Mouse (Mus musculus) hindbrain, embryonic 12.5 days (tissue): ENCODE results near the gene Myl6b. TPM values are rescaled to one million over a fixed set of nuclear protein-coding genes. Genes with fewer than 3 reads are reported as not detected.

Experiments
- ATAC-seq: fragments of 200-750 bp; cut with Nextera tagmentation; 2 replicates; pipeline ENCODE4 v1.8.0; 2017; ENCODE audit warnings: moderate TSS enrichment; ENCODE audit not compliant: low FRiP score
- H3K27ac ChIP-seq: fragments of 300-500 bp; sonication (generic); 2 replicates; pipeline ENCODE4 v1.5.1; 2016; ENCODE audit warnings: mild to moderate bottlenecking
- H3K27me3 ChIP-seq: fragments of 300-500 bp; sonication (generic); 2 replicates; pipeline ENCODE4 v1.6.1; 2016; ENCODE audit warnings: mild to moderate bottlenecking
- H3K36me3 ChIP-seq: fragments of 300-500 bp; sonication (generic); 2 replicates; pipeline ENCODE4 v1.6.1; 2016; ENCODE audit warnings: mild to moderate bottlenecking
- H3K4me1 ChIP-seq: fragments of 300-500 bp; sonication (generic); 2 replicates; pipeline ENCODE4 v1.6.1; 2016
- H3K4me2 ChIP-seq: fragments of 300-500 bp; sonication (generic); replicated peaks from 2 replicates; pipeline ENCODE4 v1.6.1; 2016; ENCODE audit warnings: mild to moderate bottlenecking
- H3K4me3 ChIP-seq: fragments of 300-500 bp; sonication (generic); 2 replicates; pipeline ENCODE4 v1.5.1; 2016; ENCODE audit warnings: mild to moderate bottlenecking
- H3K9ac ChIP-seq: fragments of 300-500 bp; sonication (generic); 2 replicates; pipeline ENCODE4 v1.6.1; 2016; ENCODE audit warnings: mild to moderate bottlenecking, moderate library complexity
- H3K9me3 ChIP-seq: fragments of 300-500 bp; sonication (generic); replicated peaks from 2 replicates; pipeline ENCODE4 v1.6.1; 2016; ENCODE audit warnings: mild to moderate bottlenecking
- WGBS: fragments of 180-500 bp; shearing (Covaris S2); methylation state at CpG from one replicate; pipeline ENCODE4 v1.1.7; 2016; 5-methylcytosine and 5-hydroxymethylcytosine counted together
- polyA plus RNA-seq: library from polyadenylated mRNA; unstranded; fragments of >200 nt; fragmentation: Nextera tagmentation; extraction: Ambion mirVana; gene quantifications from 2 replicates; pipeline ENCODE4 v1.2.1, GENCODE M21; 2016

Myl6b gene
- polyA plus RNA-seq, 1 experiment from 2014 or later = 2.9 TPM

DNA sequence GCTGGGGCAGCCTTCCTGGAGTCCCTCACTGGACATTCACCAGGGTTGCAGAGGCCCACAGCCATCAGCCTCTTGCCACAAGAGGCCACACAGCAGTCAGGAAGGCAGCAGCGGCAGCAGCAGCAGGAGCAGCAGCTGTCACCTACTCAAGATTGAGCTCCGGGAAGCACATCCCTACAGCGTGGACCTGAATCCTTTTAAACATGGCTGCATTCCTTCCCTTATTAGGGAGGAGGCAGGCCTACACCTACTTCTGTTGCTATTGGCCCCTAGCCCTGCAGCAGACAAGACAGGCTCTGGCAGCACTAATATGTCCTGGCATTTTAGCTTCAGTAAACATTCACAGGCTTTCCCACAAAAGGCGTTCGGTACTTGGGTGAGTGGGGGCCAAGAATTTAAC, 8.3 kb downstream of the Myl6b start:
- H3K27me3 ChIP-seq = no peaks in the 10 kb centered on the region
- no peak overlapping the region for H3K4me3 ChIP-seq
- peaks cover 31% of the 10 kb centered on the region for H3K4me1 ChIP-seq
- H3K27ac ChIP-seq = peak overlapping the region; percentile 36; the same call in 1 of the 2 replicates
- H3K4me2 ChIP-seq = no peak overlapping the region
- peaks cover 67% of the 10 kb centered on the region for H3K36me3 ChIP-seq
- no peak overlapping the region for H3K9ac ChIP-seq
- no peaks in the 10 kb centered on the region for H3K9me3 ChIP-seq
- 66% methylated on average over 5 of the region's 5 CpGs for WGBS
- ATAC-seq = no peak

DNA sequence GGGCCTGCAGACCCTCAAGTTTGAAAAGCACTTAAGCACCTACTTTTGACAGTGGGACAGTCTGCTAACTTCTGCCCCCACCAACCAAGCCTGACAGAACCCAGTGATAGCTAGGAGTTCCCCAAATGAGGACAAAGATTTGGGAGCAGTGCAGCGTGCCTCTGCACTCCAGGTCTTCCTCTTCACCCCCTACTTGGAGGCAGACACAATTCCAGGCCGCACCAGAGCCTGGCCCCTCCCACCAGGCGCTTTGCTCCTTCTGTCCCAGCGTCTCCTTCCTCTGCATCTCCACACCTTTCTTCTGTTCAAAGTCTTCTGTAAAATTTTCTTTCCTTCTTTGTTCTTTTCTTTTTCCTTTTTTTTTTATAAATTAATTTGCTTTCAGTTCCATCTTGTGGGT, 8.7 kb downstream of the Myl6b start:
- Histone ChIP-seq H3K27ac (peak overlapping the region; percentile 50; the same call in 1 of the 2 replicates), H3K4me3 (no peak overlapping the region), H3K9me3 (no peaks in the 10 kb centered on the region), H3K4me2 (no peak overlapping the region), H3K9ac (no peak overlapping the region), H3K4me1 (peaks cover 26% of the 10 kb centered on the region), H3K27me3 (no peaks in the 10 kb centered on the region), H3K36me3 (peaks cover 68% of the 10 kb centered on the region)
- ATAC-seq = no peak
- 63% methylated on average over 4 of the region's 4 CpGs for WGBS

DNA sequence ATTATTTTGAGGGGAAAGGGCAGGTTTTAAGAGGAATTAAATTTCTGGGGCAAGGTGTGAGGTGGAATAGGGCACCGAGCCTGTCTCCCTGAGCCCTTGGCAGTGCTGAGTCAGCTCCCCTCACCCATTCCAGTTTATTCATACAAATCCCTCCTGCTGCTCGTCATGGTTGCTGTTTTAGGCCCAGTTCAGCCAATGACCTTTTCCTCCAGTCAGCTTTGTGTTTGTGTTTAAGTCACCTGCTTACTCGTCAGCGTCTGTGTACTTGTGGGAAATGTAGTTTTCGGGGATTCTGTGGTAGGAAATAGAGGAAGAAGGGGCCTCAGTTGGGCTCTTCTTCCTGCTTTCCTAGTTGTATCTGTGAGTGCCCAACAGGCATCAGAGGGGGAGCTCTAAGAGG, 9.1 kb downstream of the Myl6b start:
- Histone ChIP-seq H3K4me2 (no peak overlapping the region), H3K4me3 (no peak overlapping the region), H3K4me1 (peaks cover 22% of the 10 kb centered on the region), H3K27me3 (no peaks in the 10 kb centered on the region), H3K9me3 (no peaks in the 10 kb centered on the region), H3K27ac (no peak overlapping the region), H3K9ac (no peak overlapping the region), H3K36me3 (peaks cover 72% of the 10 kb centered on the region)
- no peak for ATAC-seq
- WGBS = 65% methylated on average over 5 of the region's 5 CpGs

DNA sequence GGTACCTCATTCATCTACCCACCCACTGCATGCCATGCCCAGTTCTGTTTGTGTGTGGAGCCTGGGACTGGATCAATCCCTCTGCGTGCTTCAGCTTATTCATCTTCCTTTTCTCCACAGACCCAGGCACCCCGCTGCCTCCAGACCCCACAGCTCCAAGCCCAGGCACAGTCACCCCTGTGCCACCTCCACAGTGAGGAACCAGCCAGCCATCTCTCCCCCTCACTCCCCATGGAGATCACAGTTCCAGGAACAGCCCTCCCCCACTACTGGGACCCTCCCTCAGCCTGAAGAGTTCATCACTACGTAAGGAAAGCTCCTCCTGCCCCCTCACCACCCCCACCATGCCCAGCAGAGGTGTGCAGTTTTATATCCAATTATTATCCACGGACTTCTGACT, 9.7 kb downstream of the Myl6b start:
- Histone ChIP-seq H3K4me1 (peaks cover 22% of the 10 kb centered on the region), H3K4me3 (no peak overlapping the region), H3K36me3 (peaks cover 78% of the 10 kb centered on the region), H3K27ac (no peak overlapping the region), H3K9ac (no peak overlapping the region), H3K27me3 (no peaks in the 10 kb centered on the region), H3K4me2 (no peak overlapping the region), H3K9me3 (no peaks in the 10 kb centered on the region)
- 88% methylated on average over 4 of the region's 4 CpGs for WGBS
- ATAC-seq = no peak

DNA sequence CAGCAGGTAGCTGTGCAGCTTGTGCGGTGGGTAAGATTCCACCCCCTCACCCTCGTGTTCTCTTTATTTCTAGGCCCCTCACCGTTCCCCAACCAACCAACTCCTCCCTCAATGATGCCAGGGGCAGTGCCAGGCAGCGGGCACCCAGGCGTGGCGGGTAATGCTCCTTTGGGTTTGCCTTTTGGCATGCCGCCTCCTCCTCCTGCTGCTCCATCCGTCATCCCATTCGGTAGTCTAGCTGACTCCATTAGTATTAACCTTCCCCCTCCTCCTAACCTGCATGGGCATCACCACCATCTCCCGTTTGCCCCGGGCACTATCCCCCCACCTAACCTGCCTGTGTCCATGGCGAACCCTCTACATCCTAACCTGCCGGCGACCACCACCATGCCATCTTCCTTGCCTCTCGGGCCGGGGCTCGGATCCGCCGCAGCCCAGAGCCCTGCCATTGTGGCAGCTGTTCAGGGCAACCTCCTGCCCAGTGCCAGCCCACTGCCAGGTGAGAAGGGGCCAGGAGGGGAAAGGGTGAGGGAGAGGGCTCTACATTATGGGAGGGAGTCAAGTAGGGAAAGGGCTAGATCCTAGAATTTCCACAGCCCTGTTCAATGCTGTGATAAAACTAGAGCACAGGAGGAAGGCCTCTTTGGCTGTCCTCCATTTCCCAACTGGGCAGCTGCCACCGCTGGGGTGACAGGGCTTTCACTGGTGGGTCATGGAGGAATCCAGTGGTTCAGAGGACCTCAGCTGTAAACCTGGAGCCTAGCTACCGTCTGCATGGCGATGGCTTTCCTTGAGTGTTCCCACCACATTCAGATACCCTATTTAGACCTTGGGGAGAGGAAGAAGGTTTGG, 10.4 kb downstream of the Myl6b start:
- WGBS = 91% methylated on average over 22 of the region's 22 CpGs
- Histone ChIP-seq H3K4me3 (no peak overlapping the region), H3K27me3 (no peaks in the 10 kb centered on the region), H3K4me1 (peaks cover 22% of the 10 kb centered on the region), H3K9me3 (no peaks in the 10 kb centered on the region), H3K27ac (no peak overlapping the region), H3K4me2 (no peak overlapping the region), H3K36me3 (peaks cover 85% of the 10 kb centered on the region), H3K9ac (no peak overlapping the region; the same call in 1 of the 2 replicates)
- no peak for ATAC-seq

DNA sequence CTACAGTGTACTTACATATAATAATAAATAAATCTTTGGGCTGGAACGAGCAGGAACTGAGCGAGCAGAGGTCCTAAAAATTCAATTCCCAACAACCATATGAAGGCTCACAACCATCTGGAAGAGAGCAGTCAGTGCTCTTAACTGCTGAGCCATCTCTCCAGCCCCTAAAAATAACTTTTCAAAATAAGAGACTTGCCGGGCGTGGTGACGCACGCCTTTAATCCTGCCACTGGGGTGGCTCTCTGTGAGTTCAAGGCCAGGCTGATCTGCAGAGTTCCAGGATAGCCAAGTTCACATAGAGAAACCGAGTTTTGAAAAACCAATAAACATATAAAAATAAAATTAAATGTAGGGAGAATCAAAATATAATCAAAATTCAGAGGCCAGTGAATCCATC, 12.1 kb downstream of the Myl6b start:
- Histone ChIP-seq H3K4me1 (peaks cover 6% of the 10 kb centered on the region), H3K36me3 (peaks cover 96% of the 10 kb centered on the region), H3K4me2 (no peak overlapping the region), H3K4me3 (no peak overlapping the region), H3K27ac (no peak overlapping the region), H3K9me3 (no peaks in the 10 kb centered on the region), H3K27me3 (no peaks in the 10 kb centered on the region), H3K9ac (no peak overlapping the region)
- 95% methylated on average over 7 of the region's 7 CpGs for WGBS
- ATAC-seq = no peak

DNA sequence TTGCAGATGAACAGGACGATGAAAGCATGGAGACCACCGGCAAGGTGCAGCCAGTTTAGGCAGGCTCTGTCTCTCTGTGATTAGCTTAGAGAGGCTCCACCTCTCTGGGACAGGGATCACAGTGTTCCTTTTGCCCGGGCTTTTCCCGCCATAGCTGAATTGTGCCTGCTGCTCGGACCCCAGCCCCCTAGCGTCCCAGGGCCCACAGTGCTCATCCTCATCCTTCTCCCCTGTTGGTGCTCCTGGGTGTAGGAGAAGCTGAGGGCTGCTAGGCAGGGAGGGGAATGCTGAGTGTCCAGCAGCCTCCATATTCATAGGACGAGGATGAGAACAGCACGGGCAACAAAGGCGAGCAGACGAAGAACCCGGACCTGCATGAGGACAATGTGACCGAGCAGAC, 24.1 kb downstream of the Myl6b start:
- Histone ChIP-seq H3K27me3 (no peaks in the 10 kb centered on the region), H3K4me1 (no peaks in the 10 kb centered on the region), H3K4me2 (no peak overlapping the region), H3K4me3 (no peak overlapping the region), H3K36me3 (peaks cover 96% of the 10 kb centered on the region), H3K27ac (no peak overlapping the region), H3K9me3 (no peaks in the 10 kb centered on the region), H3K9ac (no peak overlapping the region)
- 89% methylated on average over 12 of the region's 12 CpGs for WGBS
- ATAC-seq = no peak

DNA sequence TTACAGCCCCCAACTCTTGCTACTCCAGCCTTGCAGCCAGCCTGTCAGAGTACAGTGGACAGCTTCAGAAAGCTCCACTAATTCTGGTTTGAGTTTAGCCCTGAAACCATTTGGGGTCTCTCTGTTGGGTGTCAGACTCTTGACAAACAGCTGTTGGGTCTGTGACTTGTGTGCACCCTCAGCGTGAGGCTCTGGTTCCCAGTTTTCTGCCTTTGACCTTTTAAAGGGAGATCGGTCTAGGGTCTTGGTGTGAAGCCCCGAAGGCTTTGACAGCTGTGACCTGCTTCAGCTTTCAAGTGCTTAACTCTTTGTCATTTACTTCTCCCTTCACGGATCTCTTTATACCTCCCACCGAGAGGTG, 38.2 kb downstream of the Myl6b start:
- Histone ChIP-seq H3K27ac (peak overlapping the region; percentile 98), H3K4me3 (peak overlapping the region; percentile 91), H3K9ac (peak overlapping the region; percentile 100), H3K4me2 (peak overlapping the region; percentile 68), H3K36me3 (peaks cover 37% of the 10 kb centered on the region), H3K4me1 (peaks cover 12% of the 10 kb centered on the region), H3K9me3 (no peaks in the 10 kb centered on the region), H3K27me3 (no peaks in the 10 kb centered on the region)
- WGBS = 1% methylated on average over 5 of the region's 5 CpGs
- ATAC-seq = no peak

DNA sequence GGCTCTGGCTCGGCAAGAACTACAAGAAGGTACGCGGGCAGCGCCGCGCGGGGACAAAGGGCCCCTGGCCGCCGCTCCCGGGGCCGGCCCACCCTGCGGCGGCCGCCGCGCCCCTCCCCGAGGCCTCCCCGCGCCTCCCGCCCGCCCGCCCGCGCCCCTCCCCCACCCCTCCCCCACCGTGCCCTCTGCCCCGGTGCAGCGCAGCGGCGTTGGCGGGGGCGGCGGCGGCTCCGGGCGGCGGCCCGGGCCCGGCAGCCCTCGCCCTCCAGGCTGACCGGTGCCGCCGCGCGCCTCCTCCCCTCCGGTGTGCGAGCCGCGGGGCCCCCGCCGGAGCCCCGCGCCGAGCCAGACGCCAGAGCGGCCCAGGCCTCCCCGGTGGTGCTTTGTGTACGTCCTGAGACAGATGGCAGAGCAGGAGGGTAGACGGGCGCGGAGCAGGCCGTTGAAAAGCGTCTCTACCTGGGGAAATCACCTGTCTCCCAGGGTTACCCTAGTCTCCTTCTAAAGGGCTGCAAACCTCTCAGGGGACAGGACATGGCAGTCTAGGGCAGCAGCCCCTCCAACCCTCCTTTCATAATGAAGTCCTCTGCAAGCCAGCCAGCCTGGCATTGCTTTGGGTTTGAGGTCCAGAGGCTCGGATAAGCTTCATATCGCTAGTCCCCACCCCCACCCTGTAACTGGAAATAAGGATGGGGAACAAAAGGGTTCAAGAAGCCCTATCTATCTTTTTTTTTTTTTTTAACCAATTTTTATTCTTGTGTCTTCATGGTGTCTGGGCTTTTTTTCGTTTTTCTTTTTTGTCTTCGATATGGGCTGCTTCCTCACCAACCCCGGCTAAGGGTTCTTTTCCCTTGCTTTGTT, 38.8 kb downstream of the Myl6b start:
- H3K4me1 ChIP-seq = peaks cover 12% of the 10 kb centered on the region
- peak; percentile 66 for ATAC-seq
- no peaks in the 10 kb centered on the region for H3K9me3 ChIP-seq
- peak overlapping the region; percentile 100 for H3K9ac ChIP-seq
- peak overlapping the region; percentile 98 for H3K27ac ChIP-seq
- H3K27me3 ChIP-seq = no peaks in the 10 kb centered on the region
- peaks cover 32% of the 10 kb centered on the region for H3K36me3 ChIP-seq
- peak overlapping the region; percentile 91 for H3K4me3 ChIP-seq
- WGBS = 1% methylated on average over 24 of the region's 67 CpGs
- H3K4me2 ChIP-seq = peak overlapping the region; percentile 68

DNA sequence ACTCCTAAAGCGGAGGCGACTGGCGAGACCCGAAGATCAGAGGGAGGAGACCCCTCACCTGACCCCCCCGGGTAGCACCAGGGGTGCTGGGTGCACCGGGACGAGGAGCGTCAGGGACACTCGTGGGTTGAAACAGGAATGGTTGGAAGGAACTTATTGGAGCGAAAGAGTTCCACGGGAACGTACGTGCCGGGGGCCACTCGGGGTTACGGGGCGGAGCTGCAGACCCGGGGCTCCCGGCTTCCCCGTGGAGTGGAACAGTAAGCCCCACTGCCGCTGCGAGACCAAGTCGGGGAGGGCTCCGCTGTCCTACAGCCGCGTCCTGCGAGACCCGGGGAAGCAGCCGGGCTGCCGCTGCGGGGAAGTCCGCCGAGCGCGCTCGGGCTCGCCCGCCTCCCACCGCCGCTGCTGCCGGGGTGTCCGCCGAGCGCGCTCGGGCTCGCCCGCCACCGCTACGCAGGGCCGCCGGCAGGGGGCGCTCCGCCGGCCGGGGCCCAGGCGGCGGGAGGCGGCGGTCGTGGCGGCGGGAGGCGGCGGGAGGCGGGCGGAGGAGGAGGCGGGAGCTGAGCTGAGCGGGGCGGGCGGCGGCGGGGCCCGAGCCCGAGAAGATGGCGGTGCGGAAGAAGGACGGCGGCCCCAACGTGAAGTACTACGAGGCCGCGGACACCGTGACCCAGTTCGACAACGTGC, 39.6 kb downstream of the Myl6b start, which contains the start of gene Smarcc2:
TSS of gene Smarcc2 (plus strand) at position 530 of the 690 bp plus-strand sequence.
- peak; percentile 80 for ATAC-seq
- H3K36me3 ChIP-seq = peaks cover 24% of the 10 kb centered on the region
- H3K27ac ChIP-seq = peak within 1 kb of the TSS; percentile 98
- peak within 1 kb of the TSS; percentile 68 for H3K4me2 ChIP-seq
- H3K4me1 ChIP-seq = peaks cover 12% of the 10 kb centered on the region
- H3K9ac ChIP-seq = peak within 1 kb of the TSS; percentile 100
- no peaks in the 10 kb centered on the region for H3K9me3 ChIP-seq
- H3K27me3 ChIP-seq = no peaks in the 10 kb centered on the region
- WGBS = under 1% methylated on average over 79 of the region's 86 CpGs
- peak within 1 kb of the TSS; percentile 91 for H3K4me3 ChIP-seq

DNA sequence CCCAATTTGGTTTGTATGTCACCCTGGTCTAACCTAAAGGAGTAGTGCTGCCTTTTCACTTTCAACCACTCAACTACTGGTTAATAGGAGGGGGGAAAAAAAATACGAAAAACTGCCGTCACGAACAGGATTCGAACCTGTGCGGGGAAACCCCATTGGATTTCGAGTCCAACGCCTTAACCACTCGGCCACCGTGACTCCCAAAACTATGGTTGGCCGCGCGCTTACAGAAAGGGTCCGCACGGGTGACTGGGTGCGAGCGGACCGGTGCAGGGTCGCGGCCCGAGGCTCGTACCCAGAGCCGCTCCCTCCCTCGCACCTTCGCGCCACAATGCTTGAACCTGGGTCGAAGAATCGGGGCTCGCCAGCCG, 40.2 kb downstream of the Myl6b start:
- under 1% methylated on average over 29 of the region's 29 CpGs for WGBS
- peaks cover 20% of the 10 kb centered on the region for H3K36me3 ChIP-seq
- peak; percentile 72 for ATAC-seq

DNA sequence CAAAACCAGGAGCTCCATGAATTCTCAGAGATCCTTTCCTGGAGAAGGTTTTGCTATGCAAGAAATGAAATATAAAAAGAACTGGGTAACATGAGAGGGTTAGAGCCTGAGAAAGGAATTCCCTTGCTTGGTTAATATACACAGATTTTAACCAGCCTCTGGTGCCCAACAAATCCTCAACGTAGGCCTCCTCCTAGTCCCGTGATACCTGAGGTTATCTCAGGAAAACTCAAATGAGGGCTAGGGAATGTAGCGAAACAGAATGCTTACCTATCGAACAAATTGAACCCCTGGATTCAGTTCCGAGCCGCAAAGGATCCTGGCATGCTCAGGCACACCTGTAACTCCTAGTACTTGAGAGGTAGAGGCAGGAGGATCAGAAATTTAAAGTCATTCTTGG, 40.8 kb downstream of the Myl6b start:
- H3K9me3 ChIP-seq = no peaks in the 10 kb centered on the region
- no peak overlapping the region for H3K4me3 ChIP-seq
- H3K4me2 ChIP-seq = no peak overlapping the region
- 85% methylated on average over 6 of the region's 6 CpGs for WGBS
- H3K27me3 ChIP-seq = no peaks in the 10 kb centered on the region
- no peak for ATAC-seq
- H3K36me3 ChIP-seq = peaks cover 14% of the 10 kb centered on the region
- no peak overlapping the region for H3K9ac ChIP-seq
- H3K27ac ChIP-seq = no peak overlapping the region
- H3K4me1 ChIP-seq = peaks cover 12% of the 10 kb centered on the region

More for the DNA sequence above, 40.2 kb downstream of the Myl6b start:
- no peaks in the 10 kb centered on the region for H3K9me3 ChIP-seq
- H3K4me3 ChIP-seq = peak overlapping the region; percentile 91
- peak overlapping the region; percentile 68 for H3K4me2 ChIP-seq
- H3K9ac ChIP-seq = peak overlapping the region; percentile 100
- H3K27ac ChIP-seq = peak overlapping the region; percentile 98
- peaks cover 12% of the 10 kb centered on the region for H3K4me1 ChIP-seq
- no peaks in the 10 kb centered on the region for H3K27me3 ChIP-seq
